ENCODE assay signal across 12 mouse cellular contexts in genomic region chr14:120379716-120380115, GRCm38 (mm10).
DNase-seq lines count a peak whose midpoint lies in the region; ATAC-seq and TF ChIP-seq lines count a peak whose summit lies in the region.
"Had no signal": no experiment of that assay in that cellular context is flagged by ENCODE, and none has a peak within 500 bp of the region (broad histone marks: within the 10 kb centered on the region; RNA-seq: fewer than 3 reads in every experiment).

No protein-coding gene starts in this region.

- H3K4me1 ChIP-seq in heart, embryonic 11.5 days (ENCODE audit: control insufficient read depth, insufficient read depth, low read length) = peaks cover 12% of the 10 kb centered on the region
- no peaks in the 10 kb centered on the region for H3K4me1 ChIP-seq in forebrain, embryonic 14.5 days (ENCODE audit: control insufficient read depth, insufficient read depth, low read length)
- no peaks in the 10 kb centered on the region for H3K4me1 ChIP-seq in midbrain, postnatal 0 days (ENCODE audit: insufficient read depth, low read length)

- peak; percentile 74 to 92 for DNase-seq in heart, adult 18-20 months
- peak; percentile 77 for DNase-seq in gastrocnemius, adult 2 months
- peak; percentile 54 for DNase-seq in heart, postnatal 4 days
- DNase-seq in lung, postnatal 14 days = peak; percentile 60
- DNase-seq in forebrain, embryonic 14.5 days (ENCODE audit: low spot score) = no peak
- DNase-seq in urinary bladder, postnatal 4 days (ENCODE audit: low spot score in 2 of 2) = no peak
- no peak for DNase-seq in midbrain, postnatal 0 days (ENCODE audit: low spot score)
- DNase-seq: cerebellum, adult 18-20 months; thymus, adult 2 months had no signal

- no peak for TF ChIP-seq CTCF in gastrocnemius, adult 2 months (IDR thresholded peaks at IDR 0.05)
- TF ChIP-seq CTCF in midbrain, postnatal 0 days (IDR thresholded peaks at IDR 0.05) = no peak

- no peak overlapping the region for H3K9ac ChIP-seq in heart, embryonic 11.5 days (ENCODE audit: low read depth, low read length)
- no peak overlapping the region for H3K9ac ChIP-seq in forebrain, embryonic 14.5 days (ENCODE audit: low read length)
- no peak overlapping the region for H3K9ac ChIP-seq in midbrain, postnatal 0 days (replicated peaks; ENCODE audit: low read length, poor library complexity, severe bottlenecking)

- no peak overlapping the region for H3K27ac ChIP-seq in heart, embryonic 11.5 days (ENCODE audit: low read depth, low read length)
- peak overlapping the region; percentile 68 for H3K27ac ChIP-seq in gastrocnemius, adult 2 months
- H3K27ac ChIP-seq in forebrain, embryonic 14.5 days (ENCODE audit: low read depth, low read length) = no peak overlapping the region
- H3K27ac ChIP-seq in midbrain, postnatal 0 days (ENCODE audit: low read depth, low read length) = no peak overlapping the region

- no peaks in the 10 kb centered on the region for H3K36me3 ChIP-seq in heart, embryonic 11.5 days (ENCODE audit: control insufficient read depth, insufficient read depth, low read length)
- H3K36me3 ChIP-seq in forebrain, embryonic 14.5 days (ENCODE audit: control insufficient read depth, insufficient read depth, low read length) = no peaks in the 10 kb centered on the region; the same call in 1 of the 2 replicates
- no peaks in the 10 kb centered on the region for H3K36me3 ChIP-seq in midbrain, postnatal 0 days (ENCODE audit: insufficient read depth, low read length)

- WGBS in heart, embryonic 11.5 days (ENCODE audit: insufficient replicate concordance) = 70% methylated on average over 4 of the region's 4 CpGs
- 85% methylated on average over 4 of the region's 4 CpGs for WGBS in forebrain, embryonic 14.5 days
- WGBS in midbrain, postnatal 0 days = 74% methylated on average over 4 of the region's 4 CpGs

- intact Hi-C loops in gastrocnemius, adult 2 months (cut with DNase I) = loop anchor here (10.0 kb wide), 1 partner anchor 45 kb away; no protein-coding TSS in a partner anchor

- no peak for ATAC-seq in heart, embryonic 11.5 days (replicated peaks; ENCODE audit: insufficient number of reproducible peaks, low FRiP score, low TSS enrichment)
- no peak for ATAC-seq in forebrain, embryonic 14.5 days
- no peak for ATAC-seq in midbrain, postnatal 0 days (ENCODE audit: low FRiP score)
- ATAC-seq: midbrain, embryonic 16.5 days had no signal

- no peak overlapping the region for H3K4me3 ChIP-seq in heart, embryonic 11.5 days (ENCODE audit: low read depth, low read length)
- H3K4me3 ChIP-seq in gastrocnemius, adult 2 months = peak overlapping the region; percentile 47; the same call in 1 of the 2 replicates
- H3K4me3 ChIP-seq in forebrain, embryonic 14.5 days (ENCODE audit: low read depth, low read length) = no peak overlapping the region
- no peak overlapping the region for H3K4me3 ChIP-seq in midbrain, postnatal 0 days (ENCODE audit: low read depth, low read length)

- no peaks in the 10 kb centered on the region for H3K27me3 ChIP-seq in heart, embryonic 11.5 days (ENCODE audit: control insufficient read depth, insufficient read depth, low read length)
- H3K27me3 ChIP-seq in forebrain, embryonic 14.5 days (replicated peaks; ENCODE audit: control insufficient read depth, insufficient read depth, low read length) = no peaks in the 10 kb centered on the region
- no peaks in the 10 kb centered on the region for H3K27me3 ChIP-seq in midbrain, postnatal 0 days (ENCODE audit: insufficient read depth, low read length)
- H3K27me3 ChIP-seq: CH12.LX had no signal

- no peak overlapping the region for H3K4me2 ChIP-seq in heart, embryonic 11.5 days
- H3K4me2 ChIP-seq in forebrain, embryonic 14.5 days (ENCODE audit: low read length) = no peak overlapping the region
- H3K4me2 ChIP-seq in midbrain, postnatal 0 days (ENCODE audit: low read depth, low read length, poor library complexity, severe bottlenecking) = no peak overlapping the region

- H3K9me3 ChIP-seq in heart, embryonic 11.5 days (replicated peaks; ENCODE audit: control insufficient read depth, low read length) = no peaks in the 10 kb centered on the region
- no peaks in the 10 kb centered on the region for H3K9me3 ChIP-seq in forebrain, embryonic 14.5 days (replicated peaks; ENCODE audit: control insufficient read depth, low read length)
- no peaks in the 10 kb centered on the region for H3K9me3 ChIP-seq in midbrain, postnatal 0 days (ENCODE audit: low read length)

Comparison
In these comparisons a context has a peak if more than half of its experiments do, and no peak if none do; other contexts are left out.
1. DNase-seq: peak in heart, adult 18-20 months (2 of 2), gastrocnemius, adult 2 months (single experiment), heart, postnatal 4 days (single experiment) and lung, postnatal 14 days (single experiment); none in forebrain, embryonic 14.5 days (single experiment), urinary bladder, postnatal 4 days (0 of 2) and midbrain, postnatal 0 days (single experiment).